Mouse (Mus musculus) hindbrain, embryonic 14.5 days (tissue): Measurements from ENCODE around the gene Wipf3. TPM values are rescaled to one million over a fixed set of nuclear protein-coding genes. Genes with fewer than 3 reads are reported as not detected.

Experiments used
- ATAC-seq: fragments of 200-750 bp; cut with Nextera tagmentation; 2 replicates; pipeline ENCODE4 v1.8.0; 2017; ENCODE audit warnings: moderate number of reproducible peaks, mild to moderate bottlenecking, moderate TSS enrichment, moderate library complexity; ENCODE audit not compliant: low FRiP score
- DNase-seq: peaks from one replicate; pipeline ENCODE4 v3.0.0-alpha.2; 2015; ENCODE audit warnings: low spot score
- H3K27ac ChIP-seq: fragments of 300-500 bp; sonication (generic); 2 replicates; pipeline ENCODE4 v1.5.1; 2014; ENCODE audit warnings: mild to moderate bottlenecking, moderate library complexity
- H3K27me3 ChIP-seq: fragments of 300-500 bp; sonication (generic); 2 replicates; pipeline ENCODE4 v1.6.1; 2014; ENCODE audit warnings: mild to moderate bottlenecking, low read length, mixed read lengths; ENCODE audit not compliant: control insufficient read depth, insufficient read depth
- H3K36me3 ChIP-seq: fragments of 300-500 bp; sonication (generic); replicated peaks from 2 replicates; pipeline ENCODE4 v1.6.1; 2014; ENCODE audit not compliant: control insufficient read depth, insufficient read depth
- H3K4me1 ChIP-seq: fragments of 300-500 bp; sonication (generic); replicated peaks from 2 replicates; pipeline ENCODE4 v1.6.1; 2014; ENCODE audit warnings: antibody characterized with exemption, low read length, mixed read lengths; ENCODE audit not compliant: control insufficient read depth, insufficient read depth
- H3K4me2 ChIP-seq: fragments of 300-500 bp; sonication (generic); replicated peaks from 2 replicates; pipeline ENCODE4 v1.6.1; 2014; ENCODE audit warnings: mild to moderate bottlenecking, moderate library complexity
- H3K4me3 ChIP-seq: fragments of 300-500 bp; sonication (generic); replicated peaks from 2 replicates; pipeline ENCODE4 v1.5.1; 2014; ENCODE audit warnings: mild to moderate bottlenecking, low read length
- H3K9ac ChIP-seq: fragments of 300-500 bp; sonication (generic); 2 replicates; pipeline ENCODE4 v1.6.1; 2014
- H3K9me3 ChIP-seq: fragments of 300-500 bp; sonication (generic); 2 replicates; pipeline ENCODE4 v1.6.1; 2016; ENCODE audit warnings: low read length; ENCODE audit not compliant: control insufficient read depth
- WGBS: fragments of 180-500 bp; shearing (Covaris S2); extraction: QIAGEN DNeasy Blood & Tissue Kit; methylation state at CpG from one replicate; pipeline ENCODE4 v1.1.7; 2014; 5-methylcytosine and 5-hydroxymethylcytosine counted together
- polyA plus RNA-seq: library from polyadenylated mRNA; unstranded; fragments of >200 nt; fragmentation: Nextera tagmentation; extraction: Ambion mirVana; gene quantifications from 2 replicates; pipeline ENCODE4 v1.2.1, GENCODE M21; 2014

Wipf3 gene
- polyA plus RNA-seq, 1 experiment from 2014 or later: 3.5 TPM

GRCm38 (mm10) chr6:54440658-54441057 lies 11.3 kb downstream of the Wipf3 start:
- Histone ChIP-seq H3K27me3 (no peaks in the 10 kb centered on the region), H3K4me2 (no peak overlapping the region), H3K9me3 (no peaks in the 10 kb centered on the region), H3K9ac (no peak overlapping the region), H3K27ac (no peak overlapping the region), H3K36me3 (no peaks in the 10 kb centered on the region), H3K4me1 (no peaks in the 10 kb centered on the region), H3K4me3 (no peak overlapping the region)
- 93% methylated on average over 6 of the region's 6 CpGs for WGBS
- DNase-seq (no peak), ATAC-seq (no peak)

- Histone ChIP-seq H3K4me1 (no peaks in the 10 kb centered on the region), H3K27me3 (no peaks in the 10 kb centered on the region), H3K27ac (no peak overlapping the region), H3K4me3 (no peak overlapping the region), H3K9me3 (no peaks in the 10 kb centered on the region), H3K36me3 (no peaks in the 10 kb centered on the region), H3K9ac (no peak overlapping the region), H3K4me2 (no peak overlapping the region)
- DNase-seq (no peak), ATAC-seq (no peak)
- WGBS: 85% methylated on average over 4 of the region's 4 CpGs
Observed at GRCm38 (mm10) chr6:54443657-54444056, 14.3 kb downstream of the Wipf3 start.

DNA sequence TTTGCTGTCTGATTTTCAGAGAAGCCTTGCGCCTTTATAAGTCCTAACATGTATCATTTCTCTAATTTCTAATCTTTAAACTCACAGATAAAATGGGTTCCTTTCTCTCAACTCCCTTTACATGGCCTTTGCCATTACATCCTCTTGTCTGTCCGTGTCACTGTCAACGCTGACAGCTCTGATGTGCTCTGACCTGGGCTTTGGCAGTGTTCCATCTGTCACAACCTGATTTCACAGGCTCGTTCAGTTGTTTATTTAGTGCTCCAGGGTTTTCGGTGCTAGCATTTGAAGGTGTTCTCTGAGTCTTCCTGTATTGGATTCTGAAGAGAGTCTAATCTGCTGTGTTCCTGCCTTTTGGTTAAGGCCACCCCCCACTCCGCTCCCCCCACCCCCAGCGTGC lies 14.7 kb downstream of the Wipf3 start:
- no peak overlapping the region for H3K4me2 ChIP-seq
- no peaks in the 10 kb centered on the region for H3K36me3 ChIP-seq
- no peak for ATAC-seq
- no peaks in the 10 kb centered on the region for H3K9me3 ChIP-seq
- no peak for DNase-seq
- 65% methylated on average over 7 of the region's 7 CpGs for WGBS
- H3K27me3 ChIP-seq: no peaks in the 10 kb centered on the region
- no peak overlapping the region for H3K4me3 ChIP-seq
- no peak overlapping the region for H3K9ac ChIP-seq
- H3K4me1 ChIP-seq: no peaks in the 10 kb centered on the region
- H3K27ac ChIP-seq: no peak overlapping the region

DNA sequence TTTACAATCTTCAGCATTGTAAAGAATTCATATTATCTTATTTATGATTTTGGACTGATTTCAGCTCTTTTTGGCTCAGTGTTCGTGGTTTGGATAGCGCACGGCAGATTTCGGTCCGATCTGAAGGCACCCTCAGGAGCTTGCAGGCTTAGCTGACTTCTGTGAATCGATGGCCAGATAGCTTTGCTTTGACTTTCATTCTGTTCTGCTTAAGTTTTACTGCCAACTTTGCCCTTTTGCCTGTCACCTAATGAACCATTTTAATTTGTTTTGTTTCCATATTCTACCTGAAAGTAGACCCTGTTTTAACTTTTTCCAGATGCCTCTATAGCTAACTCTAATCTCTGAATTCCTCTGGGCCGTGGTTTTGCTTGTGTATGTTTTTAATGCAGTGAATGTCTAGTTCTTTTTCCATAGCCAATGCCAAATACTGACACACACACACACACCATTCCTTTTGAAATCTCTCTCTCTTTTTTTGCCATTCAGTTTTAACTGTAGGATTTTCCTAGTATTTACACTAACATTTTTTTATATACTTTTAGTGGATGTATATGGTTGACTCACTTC lies 15.9 kb downstream of the Wipf3 start:
- H3K9ac ChIP-seq: no peak overlapping the region
- DNase-seq: no peak

GRCm38 (mm10) chr6:54447353-54447752 lies 17.9 kb downstream of the Wipf3 start:
- Histone ChIP-seq H3K27ac (peak overlapping the region; percentile 3; the same call in 1 of the 2 replicates), H3K4me1 (no peaks in the 10 kb centered on the region), H3K9ac (no peak overlapping the region), H3K9me3 (no peaks in the 10 kb centered on the region), H3K27me3 (no peaks in the 10 kb centered on the region), H3K4me2 (no peak overlapping the region), H3K36me3 (no peaks in the 10 kb centered on the region), H3K4me3 (no peak overlapping the region)
- no peak for DNase-seq
- no peak for ATAC-seq
- WGBS: 71% methylated on average over 4 of the region's 4 CpGs

More for the DNA sequence above, 15.9 kb downstream of the Wipf3 start:
- Histone ChIP-seq H3K9me3 (no peaks in the 10 kb centered on the region), H3K36me3 (no peaks in the 10 kb centered on the region), H3K4me2 (no peak overlapping the region), H3K4me3 (no peak overlapping the region), H3K27me3 (no peaks in the 10 kb centered on the region), H3K27ac (no peak overlapping the region), H3K4me1 (no peaks in the 10 kb centered on the region)
- ATAC-seq: no peak
- 80% methylated on average over 7 of the region's 7 CpGs for WGBS

- H3K36me3 ChIP-seq: no peaks in the 10 kb centered on the region
- ATAC-seq: no peak
- no peak overlapping the region for H3K9ac ChIP-seq
Observed at GRCm38 (mm10) chr6:54459661-54460060, 30.3 kb downstream of the Wipf3 start.

DNA sequence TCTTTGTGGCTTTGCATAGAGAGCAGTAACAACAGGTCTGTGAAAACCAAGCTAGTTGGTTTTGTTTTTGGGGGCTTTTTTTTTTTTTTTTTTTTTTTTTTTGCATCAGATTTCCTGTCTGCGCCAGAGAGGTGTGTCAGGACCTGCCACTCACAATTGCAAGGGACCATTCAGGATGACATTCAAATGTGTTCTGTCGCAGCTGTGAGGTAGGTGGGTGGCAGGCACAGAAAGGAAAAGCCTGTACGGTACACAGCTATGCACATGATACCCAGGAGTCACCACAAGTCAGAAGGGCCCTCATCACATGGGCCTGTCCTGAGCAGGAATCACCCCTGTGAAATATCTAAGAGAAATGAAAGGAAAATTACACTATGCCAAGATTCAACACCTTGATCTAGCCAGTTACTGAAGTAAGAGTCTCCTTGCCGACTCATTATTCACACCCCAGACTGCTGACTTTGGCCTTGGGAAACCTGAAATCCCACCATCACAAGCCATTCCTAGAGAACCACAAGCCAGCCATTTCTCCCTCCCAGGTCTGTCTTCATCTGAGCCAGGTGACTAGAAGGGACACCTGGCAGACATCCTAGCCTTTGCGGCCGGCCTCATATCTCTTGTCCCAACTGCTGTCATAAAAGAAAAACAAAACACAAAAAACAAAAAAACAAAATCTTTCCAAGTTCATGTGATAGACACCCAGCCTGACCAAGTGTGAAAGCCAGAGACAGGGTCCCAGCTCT lies 30.9 kb downstream of the Wipf3 start:
- H3K27ac ChIP-seq: no peak overlapping the region
- no peak overlapping the region for H3K4me2 ChIP-seq
- 82% methylated on average over 6 of the region's 6 CpGs for WGBS
- no peak overlapping the region for H3K9ac ChIP-seq
- H3K4me3 ChIP-seq: no peak overlapping the region
- DNase-seq: no peak
- no peaks in the 10 kb centered on the region for H3K9me3 ChIP-seq
- ATAC-seq: no peak
- 0 out of 2 replicates have a peak, but pooled peaks cover 7% of the 10 kb centered on the region for H3K4me1 ChIP-seq
- H3K36me3 ChIP-seq: no peaks in the 10 kb centered on the region
- no peaks in the 10 kb centered on the region for H3K27me3 ChIP-seq

More at GRCm38 (mm10) chr6:54459661-54460060, 30.3 kb downstream of the Wipf3 start:
- Histone ChIP-seq H3K27me3 (no peaks in the 10 kb centered on the region), H3K4me3 (no peak overlapping the region), H3K4me1 (0 out of 2 replicates have a peak, but pooled peaks cover 7% of the 10 kb centered on the region), H3K27ac (no peak overlapping the region), H3K4me2 (no peak overlapping the region), H3K9me3 (no peaks in the 10 kb centered on the region)
- WGBS: 63% methylated on average over 7 of the region's 7 CpGs
- DNase-seq: no peak

DNA sequence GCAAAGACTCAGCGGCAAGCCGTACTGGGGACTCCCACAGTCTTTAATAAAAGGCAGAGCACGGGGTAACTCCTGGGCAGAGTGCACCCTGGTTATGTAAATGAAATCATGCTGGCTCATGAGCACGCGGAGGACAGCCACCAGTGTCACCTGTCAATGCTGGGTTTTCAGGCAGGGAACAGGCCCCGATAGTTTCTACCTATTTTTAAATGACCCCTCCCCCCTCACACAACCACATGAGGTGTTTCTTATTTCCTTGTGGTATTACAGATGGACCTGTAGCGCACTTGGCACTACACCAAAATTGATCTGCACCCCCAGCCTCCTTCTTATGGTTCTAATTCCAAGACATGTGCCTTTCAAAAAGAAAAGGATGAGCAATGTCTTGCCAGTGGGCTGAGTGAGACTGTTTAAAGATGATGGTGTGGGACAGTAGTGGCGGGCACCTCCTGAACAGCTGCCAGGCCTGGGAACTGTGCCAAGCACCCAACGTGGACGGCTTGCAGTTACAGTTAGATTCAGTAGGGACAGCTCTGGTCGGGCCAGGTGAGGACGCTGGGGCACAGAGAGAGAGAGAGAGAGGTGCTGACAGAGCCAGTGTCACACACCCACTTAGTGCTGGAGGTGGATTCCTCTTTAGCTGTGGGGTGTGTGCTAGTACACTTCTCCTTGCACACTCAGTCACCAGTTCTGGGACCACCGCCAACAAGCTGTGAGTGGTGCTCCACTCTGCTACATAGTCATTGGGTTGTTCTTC lies 31.7 kb downstream of the Wipf3 start:
- Histone ChIP-seq H3K4me2 (no peak overlapping the region), H3K36me3 (no peaks in the 10 kb centered on the region), H3K9ac (no peak overlapping the region), H3K4me1 (0 out of 2 replicates have a peak, but pooled peaks cover 7% of the 10 kb centered on the region), H3K27ac (no peak overlapping the region), H3K9me3 (no peaks in the 10 kb centered on the region), H3K4me3 (no peak overlapping the region), H3K27me3 (no peaks in the 10 kb centered on the region)
- ATAC-seq: peak; percentile 37; the same call in 1 of the 2 replicates
- WGBS: 64% methylated on average over 13 of the region's 13 CpGs
- no peak for DNase-seq

- no peaks in the 10 kb centered on the region for H3K9me3 ChIP-seq
- H3K4me1 ChIP-seq: 0 out of 2 replicates have a peak, but pooled peaks cover 7% of the 10 kb centered on the region
- H3K9ac ChIP-seq: no peak overlapping the region
- WGBS: 88% methylated on average over 6 of the region's 6 CpGs
- ATAC-seq (no peak), DNase-seq (no peak)
- no peaks in the 10 kb centered on the region for H3K27me3 ChIP-seq
- H3K4me2 ChIP-seq: no peak overlapping the region
- no peak overlapping the region for H3K27ac ChIP-seq
- H3K36me3 ChIP-seq: no peaks in the 10 kb centered on the region
- no peak overlapping the region for H3K4me3 ChIP-seq
Observed at GRCm38 (mm10) chr6:54462766-54463165, 33.4 kb downstream of the Wipf3 start.
